Mouse (Mus musculus) embryonic facial prominence, embryonic 12.5 days (tissue): ENCODE measurements around the gene Krt39. TPM values are rescaled to one million over a fixed set of nuclear protein-coding genes. Genes with fewer than 3 reads are reported as not detected.

Source experiments
- ATAC-seq: fragments of 200-750 bp; cut with Nextera tagmentation; 2 replicates; pipeline ENCODE4 v1.8.0; 2017; ENCODE audit not compliant: insufficient number of reproducible peaks, insufficient read depth, low FRiP score, low TSS enrichment
- H3K27ac ChIP-seq: fragments of 300-500 bp; sonication (generic); 2 replicates; pipeline ENCODE4 v1.5.1; 2016; ENCODE audit warnings: mild to moderate bottlenecking
- H3K27me3 ChIP-seq: fragments of 300-500 bp; sonication (generic); 2 replicates; pipeline ENCODE4 v1.6.1; 2016; ENCODE audit warnings: mild to moderate bottlenecking, moderate library complexity
- H3K36me3 ChIP-seq: fragments of 300-500 bp; sonication (generic); 2 replicates; pipeline ENCODE4 v1.6.1; 2016; ENCODE audit warnings: mild to moderate bottlenecking
- H3K4me1 ChIP-seq: fragments of 300-500 bp; sonication (generic); 2 replicates; pipeline ENCODE4 v1.6.1; 2016
- H3K4me2 ChIP-seq: fragments of 300-500 bp; sonication (generic); replicated peaks from 2 replicates; pipeline ENCODE4 v1.6.1; 2016; ENCODE audit warnings: mild to moderate bottlenecking, moderate library complexity
- H3K4me3 ChIP-seq: fragments of 300-500 bp; sonication (generic); 2 replicates; pipeline ENCODE4 v1.5.1; 2016; ENCODE audit warnings: mild to moderate bottlenecking
- H3K9ac ChIP-seq: fragments of 300-500 bp; sonication (generic); 2 replicates; pipeline ENCODE4 v1.6.1; 2016; ENCODE audit warnings: mild to moderate bottlenecking, moderate library complexity
- H3K9me3 ChIP-seq: fragments of 300-500 bp; sonication (generic); 2 replicates; pipeline ENCODE4 v1.6.1; 2016; ENCODE audit warnings: mild to moderate bottlenecking, moderate library complexity
- WGBS: fragments of 180-500 bp; shearing (Covaris S2); methylation state at CpG from one replicate; pipeline ENCODE4 v1.1.7; 2016; 5-methylcytosine and 5-hydroxymethylcytosine counted together
- polyA plus RNA-seq: library from polyadenylated mRNA; unstranded; fragments of >200 nt; fragmentation: Nextera tagmentation; extraction: Ambion mirVana; gene quantifications from 2 replicates; pipeline ENCODE4 v1.2.1, GENCODE M21; 2016

Gene Krt39
- polyA plus RNA-seq, 1 experiment from 2014 or later = not detected

DNA sequence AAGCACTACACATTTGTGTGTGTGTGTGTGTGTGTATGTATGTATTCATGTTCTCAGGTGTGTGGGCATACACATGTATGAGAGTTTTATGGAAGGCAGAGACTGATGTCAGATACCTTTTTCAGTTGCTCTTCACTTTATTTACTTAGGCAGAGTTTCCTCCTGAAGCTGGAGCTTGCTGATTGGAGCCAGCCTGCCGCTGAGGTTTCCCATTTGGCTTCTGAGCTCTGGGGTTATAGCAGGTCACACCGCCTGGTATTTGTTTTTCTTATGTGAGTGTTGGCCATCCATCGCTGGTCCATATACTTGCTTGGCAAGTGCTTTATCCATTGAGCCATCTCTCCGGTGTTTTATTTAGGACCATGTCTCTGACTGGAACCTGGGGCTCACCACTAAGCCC, 51.9 kb downstream of the Krt39 start:
- no peak overlapping the region for H3K4me3 ChIP-seq
- no peak for ATAC-seq

DNA sequence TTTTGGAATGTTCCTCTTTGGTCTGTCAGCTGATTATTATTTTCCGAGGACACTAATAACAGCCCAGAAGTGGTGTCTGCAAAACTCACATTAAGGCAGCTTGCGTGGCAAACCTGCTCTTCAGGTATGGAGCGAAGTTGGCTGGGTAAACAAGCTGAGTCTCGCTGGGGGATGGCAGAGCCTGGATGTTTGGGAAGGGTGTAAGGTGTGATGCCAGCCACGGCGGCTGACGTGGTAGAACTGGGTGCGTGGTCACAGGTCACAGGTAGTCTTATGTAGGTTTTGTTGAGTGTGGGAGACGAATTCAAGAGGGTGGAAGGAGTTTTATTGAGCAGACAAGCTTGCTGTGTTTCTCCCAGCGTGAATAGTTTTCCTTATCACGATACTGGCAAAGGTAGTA, 52.6 kb downstream of the Krt39 start:
- H3K27me3 ChIP-seq = no peaks in the 10 kb centered on the region
- no peak for ATAC-seq
- no peak overlapping the region for H3K27ac ChIP-seq
- H3K4me1 ChIP-seq = no peaks in the 10 kb centered on the region
- H3K9me3 ChIP-seq = no peaks in the 10 kb centered on the region
- H3K36me3 ChIP-seq = no peaks in the 10 kb centered on the region
- 81% methylated on average over 11 of the region's 11 CpGs for WGBS
- no peak overlapping the region for H3K4me3 ChIP-seq
- H3K9ac ChIP-seq = no peak overlapping the region
- no peak overlapping the region for H3K4me2 ChIP-seq

More for the DNA sequence above, 51.9 kb downstream of the Krt39 start:
- no peaks in the 10 kb centered on the region for H3K4me1 ChIP-seq
- H3K9ac ChIP-seq = no peak overlapping the region
- no peaks in the 10 kb centered on the region for H3K9me3 ChIP-seq
- H3K36me3 ChIP-seq = no peaks in the 10 kb centered on the region
- no peak overlapping the region for H3K4me2 ChIP-seq
- WGBS = 80% methylated on average over 4 of the region's 4 CpGs
- H3K27me3 ChIP-seq = no peaks in the 10 kb centered on the region
- no peak overlapping the region for H3K27ac ChIP-seq

DNA sequence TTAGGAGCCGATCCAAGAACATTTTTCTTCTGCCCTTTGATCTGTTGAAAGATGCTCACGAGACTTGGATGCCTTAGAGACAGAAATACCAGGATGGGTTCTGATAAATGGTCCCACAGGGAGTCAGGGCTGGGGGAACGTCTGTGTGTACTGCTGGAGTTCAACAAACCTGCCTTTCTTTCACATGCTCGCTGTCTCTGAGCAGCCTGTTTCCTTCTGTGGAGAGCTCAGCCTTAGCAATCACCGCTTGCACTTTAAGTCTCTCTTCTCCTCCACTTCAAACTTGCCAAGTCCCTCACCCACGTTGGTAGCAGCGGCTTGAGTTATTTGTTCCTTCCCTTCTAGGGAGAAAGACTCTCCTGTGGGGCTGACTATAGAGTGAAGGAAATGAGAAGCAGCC, 54.8 kb downstream of the Krt39 start:
- H3K9me3 ChIP-seq = no peaks in the 10 kb centered on the region
- H3K27ac ChIP-seq = no peak overlapping the region
- H3K9ac ChIP-seq = no peak overlapping the region
- ATAC-seq = no peak
- H3K4me1 ChIP-seq = no peaks in the 10 kb centered on the region
- no peak overlapping the region for H3K4me2 ChIP-seq
- no peaks in the 10 kb centered on the region for H3K27me3 ChIP-seq
- 29% methylated on average over 7 of the region's 7 CpGs for WGBS
- no peaks in the 10 kb centered on the region for H3K36me3 ChIP-seq
- H3K4me3 ChIP-seq = no peak overlapping the region

GRCm38 (mm10) chr11:99464836-99465235, 56.3 kb downstream of the Krt39 start:
- no peak for ATAC-seq

More at GRCm38 (mm10) chr11:99464836-99465235, 56.3 kb downstream of the Krt39 start:
- Histone ChIP-seq H3K9me3 (no peaks in the 10 kb centered on the region), H3K4me3 (no peak overlapping the region), H3K36me3 (no peaks in the 10 kb centered on the region), H3K9ac (no peak overlapping the region), H3K4me2 (no peak overlapping the region), H3K4me1 (no peaks in the 10 kb centered on the region), H3K27ac (no peak overlapping the region), H3K27me3 (no peaks in the 10 kb centered on the region)
- 2% methylated on average over 5 of the region's 5 CpGs for WGBS

Other genes with a start within 250 kb of the Krt39 start
- gene Krt24, start 236.1 kb downstream of the Krt39 start, polyA plus RNA-seq = 0.33 and 0.51 TPM in 2 replicates
- not detected in 2 replicates for gene Krt25, start 198.4 kb downstream of the Krt39 start, polyA plus RNA-seq
- gene Krt26, start 183.4 kb downstream of the Krt39 start, polyA plus RNA-seq = not detected in 2 replicates
- gene Krt27, start 170.2 kb downstream of the Krt39 start, polyA plus RNA-seq = not detected in 2 replicates
- gene Krt28, start 146.4 kb downstream of the Krt39 start, polyA plus RNA-seq = 0.18 and 0.29 TPM in 2 replicates
- gene Krt10, start 132.0 kb downstream of the Krt39 start, polyA plus RNA-seq = 34.6 and 35.3 TPM in 2 replicates
- gene Krt12, start 99.1 kb downstream of the Krt39 start, polyA plus RNA-seq = not detected in 2 replicates
- 0.40 and 0.42 TPM in 2 replicates for gene Krt20, start 83.2 kb downstream of the Krt39 start, polyA plus RNA-seq
- gene Krt23, start 28.2 kb downstream of the Krt39 start, polyA plus RNA-seq = 0.61 and 2.4 TPM in 2 replicates
- not detected in 2 replicates for gene Krt40, start 21.8 kb upstream of the Krt39 start, polyA plus RNA-seq
- not detected in 2 replicates for gene Krtap3-3, start 29.5 kb upstream of the Krt39 start, polyA plus RNA-seq
- gene Krtap3-2, start 35.5 kb upstream of the Krt39 start, polyA plus RNA-seq = not detected in 2 replicates
- gene Gm11939, start 38.1 kb upstream of the Krt39 start, polyA plus RNA-seq = not detected in 2 replicates
- not detected in 2 replicates for gene Krtap3-1, start 45.3 kb upstream of the Krt39 start, polyA plus RNA-seq
- not detected in 2 replicates for gene Krtap1-5, start 59.7 kb upstream of the Krt39 start, polyA plus RNA-seq
- gene Krtap1-4, start 62.3 kb upstream of the Krt39 start, polyA plus RNA-seq = not detected in 2 replicates
- gene Krtap1-3, start 70.0 kb upstream of the Krt39 start, polyA plus RNA-seq = not detected in 2 replicates
- gene Krtap9-3, start 76.8 kb upstream of the Krt39 start, polyA plus RNA-seq = not detected in 2 replicates
- not detected in 2 replicates for gene Gm11938, start 82.0 kb upstream of the Krt39 start, polyA plus RNA-seq
- gene Gm11937, start 88.9 kb upstream of the Krt39 start, polyA plus RNA-seq = not detected in 2 replicates
- not detected in 2 replicates for gene Krtap2-4, start 93.5 kb upstream of the Krt39 start, polyA plus RNA-seq
- gene Gm11562, start 99.1 kb upstream of the Krt39 start, polyA plus RNA-seq = not detected in 2 replicates
- not detected in 2 replicates for gene Krtap4-1, start 106.9 kb upstream of the Krt39 start, polyA plus RNA-seq
- not detected in 2 replicates for gene Krtap4-2, start 113.7 kb upstream of the Krt39 start, polyA plus RNA-seq
- gene Krtap4-7, start 122.8 kb upstream of the Krt39 start, polyA plus RNA-seq = not detected in 2 replicates
- not detected in 2 replicates for gene Gm11555, start 128.9 kb upstream of the Krt39 start, polyA plus RNA-seq
- not detected in 2 replicates for gene Gm11563, start 137.6 kb upstream of the Krt39 start, polyA plus RNA-seq
- gene Krtap4-6, start 144.6 kb upstream of the Krt39 start, polyA plus RNA-seq = not detected in 2 replicates
- gene Gm14190, start 169.4 kb upstream of the Krt39 start, polyA plus RNA-seq = not detected in 2 replicates
- not detected in 2 replicates for gene Gm14180, start 213.0 kb upstream of the Krt39 start, polyA plus RNA-seq